Mouse (Mus musculus) liver, adult 2 months (tissue): Measurements from ENCODE around the gene 1700001F09Rik. TPM values are rescaled to one million over a fixed set of nuclear protein-coding genes. Genes with fewer than 3 reads are reported as not detected.
"Not testable (repeated sequence)": the region's sequence is repeated elsewhere in the genome, so short reads cannot be mapped to it uniquely, and the experiment has no call there.

ENCODE experiments used
- DNase-seq: peaks from one replicate; pipeline ENCODE4 v3.0.0-alpha.2; 2011; ENCODE audit warnings: low read depth, low spot score; ENCODE audit errors: extremely low read depth
- H3K27ac ChIP-seq: fragments of 200-500 bp; replicated peaks from 2 replicates; pipeline ENCODE4 v1.5.1; 2012; ENCODE audit warnings: low read depth, mild to moderate bottlenecking, control low read depth, inconsistent platforms, low read length; ENCODE audit not compliant: insufficient read depth
- H3K27me3 ChIP-seq: fragments of 200-500 bp; 2 replicates; pipeline ENCODE4 v1.6.1; 2012; ENCODE audit warnings: mild to moderate bottlenecking, moderate library complexity, low read length, inconsistent platforms; ENCODE audit not compliant: control insufficient read depth, insufficient read depth
- H3K36me3 ChIP-seq: fragments of 200-500 bp; 2 replicates; pipeline ENCODE4 v1.6.1; 2012; ENCODE audit warnings: low read length, inconsistent platforms; ENCODE audit not compliant: control insufficient read depth, insufficient read depth
- H3K4me1 ChIP-seq: fragments of 200-500 bp; 2 replicates; pipeline ENCODE4 v1.6.1; 2011; ENCODE audit warnings: low read length; ENCODE audit not compliant: control insufficient read depth, insufficient read depth
- H3K4me3 ChIP-seq: fragments of 200-500 bp; 2 replicates; pipeline ENCODE4 v1.5.1; 2011; ENCODE audit warnings: low read depth, mild to moderate bottlenecking, control low read depth, low read length, moderate library complexity; ENCODE audit not compliant: insufficient read depth
- H3K79me2 ChIP-seq: fragments of 200-500 bp; 2 replicates; pipeline ENCODE4 v1.6.1; 2012; ENCODE audit warnings: inconsistent platforms, mild to moderate bottlenecking, low read length, moderate library complexity; ENCODE audit not compliant: control insufficient read depth, insufficient read depth
- H3K9ac ChIP-seq: fragments of 200-500 bp; 2 replicates; pipeline ENCODE4 v1.6.1; 2012; ENCODE audit warnings: low read depth, mild to moderate bottlenecking, control low read depth, inconsistent platforms, low read length
- WGBS: fragments of 180-500 bp; shearing (Covaris S2); methylation state at CpG from one replicate; pipeline ENCODE4 v1.1.7; 2018; 5-methylcytosine and 5-hydroxymethylcytosine counted together
- polyA plus RNA-seq: library from polyadenylated mRNA; depleted of rRNA; stranded (reverse); fragments of >200 nt; gene quantifications from 2 replicates; pipeline ENCODE4 v1.2.3, GENCODE M21; 2012; rRNA removed
- total RNA-seq: library from RNA; depleted of rRNA; stranded (reverse); fragments of >200 nt; gene quantifications from 2 replicates; pipeline ENCODE4 v1.2.3, GENCODE M21; 2014; rRNA removed

The 1700001F09Rik gene
- total RNA-seq (not detected in 2 replicates), polyA plus RNA-seq (not detected in 2 replicates)

DNA sequence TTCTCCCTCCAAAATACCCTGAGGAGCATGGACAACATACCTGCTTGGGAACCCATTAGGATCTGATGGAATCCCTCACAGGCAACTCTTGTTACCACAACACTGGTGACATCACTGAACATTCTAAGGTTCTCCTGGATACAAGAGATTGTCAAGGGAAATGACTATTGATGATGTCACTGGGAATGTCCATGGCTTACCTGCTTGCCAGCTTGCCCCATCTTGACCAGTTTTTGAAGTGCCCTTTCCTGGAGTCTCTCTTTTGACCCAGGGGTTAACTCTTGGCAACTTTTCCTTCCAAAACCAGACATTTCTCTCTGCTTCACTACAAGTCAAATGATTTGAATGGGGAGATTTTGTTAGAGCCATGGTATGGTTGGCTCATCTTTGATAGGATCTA lies at the start of gene 1700001F09Rik:
Gene 1700001F09Rik (minus strand): TSS at position 101 of the 400 bp plus-strand sequence.
- not testable (repeated sequence) for H3K27me3 ChIP-seq, H3K27ac ChIP-seq, H3K36me3 ChIP-seq, H3K4me3 ChIP-seq, H3K79me2 ChIP-seq, DNase-seq, H3K4me1 ChIP-seq, H3K9ac ChIP-seq

DNA sequence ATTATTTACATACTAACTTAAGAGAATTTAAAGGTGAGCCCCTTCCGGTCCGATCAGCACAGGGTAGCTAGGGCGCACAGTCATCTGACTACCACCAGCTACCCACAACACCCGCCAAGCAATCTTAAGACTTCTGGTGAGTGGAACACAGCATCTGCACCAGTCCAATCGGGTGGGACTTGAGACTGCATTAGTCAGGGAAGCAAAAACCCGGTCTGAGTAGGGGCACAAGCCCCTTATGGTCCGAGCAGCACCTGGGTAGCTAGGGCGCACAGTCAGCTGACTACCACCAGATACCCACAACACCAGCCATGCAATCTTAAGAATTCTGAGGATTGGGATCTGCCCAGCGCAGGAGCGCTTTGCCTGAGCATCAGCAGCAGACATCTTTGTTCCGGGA lies 14.1 kb upstream of the 1700001F09Rik start:
- H3K4me1 ChIP-seq, H3K9ac ChIP-seq, H3K79me2 ChIP-seq, H3K4me3 ChIP-seq, H3K36me3 ChIP-seq, DNase-seq, H3K27ac ChIP-seq, H3K27me3 ChIP-seq: not testable (repeated sequence)
- 81% methylated on average over 11 of the region's 11 CpGs for WGBS

DNA sequence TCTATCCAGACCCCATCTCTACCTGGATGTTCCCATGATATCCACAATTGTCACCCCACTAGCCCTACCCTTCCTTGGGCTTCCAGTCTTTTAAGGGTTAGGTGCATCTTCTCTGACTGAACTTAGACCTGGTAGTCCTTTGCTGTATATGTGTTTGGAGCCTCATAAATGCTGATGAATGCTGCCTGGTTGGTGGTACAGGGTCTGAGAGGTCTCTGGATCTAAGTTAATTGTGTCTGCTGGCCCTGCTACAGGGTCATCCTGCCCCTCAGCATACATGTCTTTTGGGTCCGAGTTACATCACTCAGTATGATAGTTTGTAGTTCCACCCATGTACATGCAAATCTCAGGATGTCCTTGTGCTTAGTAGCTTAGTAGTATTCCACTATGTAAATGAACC lies 11.6 kb upstream of the 1700001F09Rik start:
- 33% methylated on average over 1 of the region's 1 CpGs for WGBS
- not testable (repeated sequence) for DNase-seq, H3K4me3 ChIP-seq, H3K27ac ChIP-seq, H3K27me3 ChIP-seq, H3K4me1 ChIP-seq, H3K36me3 ChIP-seq, H3K9ac ChIP-seq, H3K79me2 ChIP-seq

DNA sequence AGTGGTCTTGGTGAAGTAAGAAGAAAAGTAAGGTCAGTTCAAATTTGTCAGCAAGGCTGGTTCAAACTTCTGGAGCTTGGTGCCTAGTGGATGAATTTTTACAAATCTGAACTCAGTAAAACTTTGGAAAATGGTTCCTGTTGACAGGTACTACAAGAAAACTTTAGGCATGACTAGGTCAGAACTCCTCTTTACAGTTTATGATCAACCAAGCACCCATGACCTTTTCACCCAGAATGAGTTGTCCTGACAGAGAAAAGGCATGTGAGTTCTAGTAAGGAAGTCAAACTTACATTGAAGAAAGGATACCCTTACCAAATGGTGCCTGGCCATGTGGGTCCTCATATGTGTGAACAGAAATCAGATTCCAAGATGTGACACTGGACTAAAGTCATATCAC lies 9.9 kb upstream of the 1700001F09Rik start:
- not testable (repeated sequence) for H3K36me3 ChIP-seq, H3K79me2 ChIP-seq, DNase-seq, H3K4me1 ChIP-seq, H3K4me3 ChIP-seq, H3K27me3 ChIP-seq, H3K9ac ChIP-seq, H3K27ac ChIP-seq

DNA sequence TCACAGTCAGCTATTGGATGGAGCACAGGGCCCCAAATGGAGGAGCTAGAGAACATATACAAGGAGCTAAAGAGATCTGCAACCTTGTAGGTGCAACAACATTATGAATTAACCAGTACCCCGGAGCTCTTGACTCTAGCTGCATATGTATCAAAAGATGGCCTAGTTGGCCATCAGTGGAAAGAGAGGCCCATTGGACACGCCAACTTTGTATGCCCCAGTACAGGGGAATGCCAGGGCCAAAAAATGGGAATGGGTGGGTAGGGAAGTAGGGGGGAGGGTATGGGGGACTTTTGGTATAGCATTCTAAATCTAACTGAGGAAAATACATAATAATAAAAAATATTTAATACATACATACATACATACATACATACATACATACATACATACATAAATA lies 5.3 kb upstream of the 1700001F09Rik start:
- H3K79me2 ChIP-seq, H3K4me3 ChIP-seq, H3K27me3 ChIP-seq, DNase-seq, H3K4me1 ChIP-seq, H3K36me3 ChIP-seq, H3K9ac ChIP-seq, H3K27ac ChIP-seq: not testable (repeated sequence)
- 86% methylated on average over 2 of the region's 2 CpGs for WGBS

DNA sequence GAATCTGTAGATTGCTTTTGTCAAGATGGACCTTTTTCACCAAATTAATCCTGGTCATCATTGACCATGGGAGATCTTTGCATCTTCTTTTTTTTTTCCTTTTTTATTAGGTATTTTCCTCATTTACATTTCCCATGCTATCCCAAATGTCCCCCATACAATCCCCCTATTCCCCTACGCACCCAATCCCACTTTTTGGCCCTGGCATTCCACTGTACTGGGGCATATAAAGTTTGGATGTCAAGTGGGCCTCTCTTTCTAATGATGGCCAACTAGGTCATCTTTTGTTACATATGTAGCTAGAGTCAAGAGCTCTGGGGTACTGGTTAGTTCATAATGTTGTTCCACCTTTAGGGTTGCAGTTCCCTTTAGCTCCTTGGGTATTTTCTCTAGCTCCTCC lies 10.0 kb downstream of the 1700001F09Rik start:
- H3K79me2 ChIP-seq, H3K27me3 ChIP-seq, H3K9ac ChIP-seq, DNase-seq, H3K4me1 ChIP-seq, H3K36me3 ChIP-seq, H3K4me3 ChIP-seq, H3K27ac ChIP-seq: not testable (repeated sequence)
- 42% methylated on average over 1 of the region's 1 CpGs for WGBS

DNA sequence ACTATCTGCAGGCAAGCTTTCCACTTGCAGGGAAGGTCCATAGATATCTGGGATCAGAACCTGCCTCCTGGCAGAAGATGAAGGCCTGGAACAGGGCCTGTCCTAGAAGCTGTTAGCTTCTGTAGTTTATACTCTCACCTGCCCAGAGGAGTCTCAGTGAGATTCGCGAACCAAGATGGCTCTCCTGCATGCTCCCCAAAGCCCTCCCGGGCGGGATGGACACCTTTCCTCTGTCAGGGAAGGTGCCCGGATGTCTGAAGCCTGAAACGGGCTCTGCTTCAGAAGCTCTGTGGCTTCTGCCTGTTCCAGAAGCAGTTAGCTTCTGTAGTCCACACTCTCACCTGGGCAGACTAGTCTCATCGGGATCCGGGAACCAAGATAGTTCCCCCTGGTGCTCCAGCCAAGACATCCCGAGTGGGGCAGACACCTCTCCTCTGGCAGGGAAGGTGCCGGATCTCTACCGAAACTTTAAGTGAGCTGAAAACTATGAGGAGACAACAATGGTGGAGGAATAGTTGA lies 16.2 kb downstream of the 1700001F09Rik start:
- WGBS, result 89% methylated on average over 11 of the region's 11 CpGs
- not testable (repeated sequence) for H3K27me3 ChIP-seq, H3K79me2 ChIP-seq, H3K36me3 ChIP-seq, H3K9ac ChIP-seq, H3K27ac ChIP-seq, H3K4me3 ChIP-seq, H3K4me1 ChIP-seq, DNase-seq

DNA sequence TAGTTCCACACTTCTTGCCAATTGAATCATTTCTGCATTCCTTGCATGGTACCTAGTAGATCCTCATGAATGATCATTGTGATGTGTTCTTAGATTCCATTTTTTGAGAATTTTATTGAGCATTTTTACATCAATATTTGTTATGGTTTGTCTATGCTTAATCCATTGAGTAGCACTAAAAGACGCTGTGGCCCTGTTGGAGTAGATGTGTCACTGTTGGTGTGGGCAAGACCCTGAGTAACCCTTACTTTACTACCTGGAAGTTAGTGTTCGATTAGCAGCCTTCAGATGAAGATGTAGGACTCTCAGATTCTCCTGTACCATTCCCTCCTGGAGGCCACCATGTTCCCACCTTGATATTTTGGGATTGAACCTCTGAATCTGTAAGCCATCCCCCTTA lies 19.0 kb downstream of the 1700001F09Rik start:
- H3K4me3 ChIP-seq, H3K4me1 ChIP-seq, H3K9ac ChIP-seq, DNase-seq, H3K36me3 ChIP-seq, H3K27me3 ChIP-seq, H3K79me2 ChIP-seq, H3K27ac ChIP-seq: not testable (repeated sequence)
- WGBS, result 50% methylated on average over 2 of the region's 2 CpGs

DNA sequence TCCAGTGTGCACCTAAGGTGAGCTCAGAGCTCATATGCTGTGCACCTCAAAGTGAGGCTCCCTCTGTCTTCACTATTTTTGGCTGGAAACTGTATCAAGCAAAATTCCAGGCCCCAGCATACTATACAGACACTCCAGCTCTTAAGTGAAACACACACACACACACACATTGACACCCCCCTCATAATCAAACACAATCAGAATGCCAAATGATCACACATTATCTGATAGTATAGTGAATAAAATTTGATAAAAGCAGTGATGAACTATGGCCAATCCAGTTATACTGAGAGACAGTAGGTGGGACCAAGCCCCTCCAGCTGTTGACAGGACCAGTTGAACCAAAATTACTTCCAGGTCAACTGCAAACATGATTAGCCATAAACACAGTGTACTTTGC lies 28.1 kb downstream of the 1700001F09Rik start:
- H3K27ac ChIP-seq, H3K79me2 ChIP-seq, H3K36me3 ChIP-seq, H3K4me1 ChIP-seq, H3K27me3 ChIP-seq, DNase-seq, H3K9ac ChIP-seq, H3K4me3 ChIP-seq: not testable (repeated sequence)
